Mouse (Mus musculus): ENCODE data around the gene Map1lc3b. TPM values are rescaled to one million over a fixed set of nuclear protein-coding genes. Genes with fewer than 3 reads are reported as not detected.

Gene Map1lc3b
- polyA plus RNA-seq, 1 experiment from 2014 or later: 440 TPM

- Histone ChIP-seq H3K4me2 (ENCODE audit: low read length) (no peak overlapping the region), H3K9me3 (ENCODE audit: control insufficient read depth, low read length) (no peaks in the 10 kb centered on the region), H3K27me3 (ENCODE audit: control insufficient read depth, insufficient read depth, low read length) (no peaks in the 10 kb centered on the region), H3K36me3 (ENCODE audit: control insufficient read depth, insufficient read depth, low read length) (peaks cover 64% of the 10 kb centered on the region), H3K27ac (replicated peaks; ENCODE audit: low read depth, low read length) (no peak overlapping the region), H3K9ac (replicated peaks; ENCODE audit: low read length) (no peak overlapping the region), H3K4me1 (ENCODE audit: control insufficient read depth, insufficient read depth, low read length) (no peaks in the 10 kb centered on the region), H3K4me3 (replicated peaks; ENCODE audit: low read depth, low read length) (no peak overlapping the region)
- DNase-seq (no peak), ATAC-seq (ENCODE audit: low FRiP score, low TSS enrichment) (no peak)
- 91% methylated on average over 9 of the region's 9 CpGs for WGBS
These were observed 37.7 kb upstream of the Map1lc3b start for GRCm38 (mm10) chr8:121552506-121552905.

DNA sequence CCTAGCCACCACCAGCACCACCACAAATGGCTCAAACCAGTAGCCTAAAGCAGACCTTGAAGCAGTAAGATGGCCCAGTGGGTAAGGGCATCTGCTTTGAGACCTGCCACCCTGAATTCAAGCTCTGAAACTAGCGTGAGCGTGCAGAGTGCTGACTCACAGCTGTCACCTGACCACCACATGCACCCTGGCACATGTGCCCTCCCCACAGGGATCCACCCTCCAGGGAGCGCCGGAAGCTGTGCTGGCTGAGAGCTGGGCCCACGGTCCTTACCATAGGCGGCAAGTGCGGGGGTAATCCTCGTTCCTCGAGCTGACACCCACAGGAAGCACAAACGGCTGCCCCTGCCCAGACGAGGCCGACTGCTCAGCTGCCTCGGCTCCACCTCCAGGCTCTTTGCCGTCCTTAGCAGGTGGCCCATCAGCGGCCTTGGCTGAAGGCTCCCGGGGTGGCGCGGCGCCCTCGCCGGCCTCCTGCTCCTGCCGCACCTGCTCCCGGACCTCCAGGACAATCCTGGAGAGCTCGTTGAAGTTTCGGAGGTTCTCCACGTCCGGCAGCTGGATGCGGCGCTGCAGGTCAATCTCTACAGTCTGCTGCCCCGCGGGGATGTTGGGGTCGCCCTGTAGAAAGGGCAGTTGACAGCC lies 36.2 kb upstream of the Map1lc3b start:
- 94% methylated on average over 32 of the region's 32 CpGs for WGBS
- Histone ChIP-seq H3K9me3 (ENCODE audit: control insufficient read depth, low read length) (no peaks in the 10 kb centered on the region), H3K4me2 (ENCODE audit: low read length) (no peak overlapping the region), H3K27me3 (ENCODE audit: control insufficient read depth, insufficient read depth, low read length) (no peaks in the 10 kb centered on the region), H3K4me1 (ENCODE audit: control insufficient read depth, insufficient read depth, low read length) (no peaks in the 10 kb centered on the region), H3K27ac (replicated peaks; ENCODE audit: low read depth, low read length) (no peak overlapping the region), H3K9ac (replicated peaks; ENCODE audit: low read length) (no peak overlapping the region), H3K36me3 (ENCODE audit: control insufficient read depth, insufficient read depth, low read length) (peaks cover 77% of the 10 kb centered on the region), H3K4me3 (replicated peaks; ENCODE audit: low read depth, low read length) (no peak overlapping the region)
- ATAC-seq (ENCODE audit: low FRiP score, low TSS enrichment): no peak
- no peak for DNase-seq

DNA sequence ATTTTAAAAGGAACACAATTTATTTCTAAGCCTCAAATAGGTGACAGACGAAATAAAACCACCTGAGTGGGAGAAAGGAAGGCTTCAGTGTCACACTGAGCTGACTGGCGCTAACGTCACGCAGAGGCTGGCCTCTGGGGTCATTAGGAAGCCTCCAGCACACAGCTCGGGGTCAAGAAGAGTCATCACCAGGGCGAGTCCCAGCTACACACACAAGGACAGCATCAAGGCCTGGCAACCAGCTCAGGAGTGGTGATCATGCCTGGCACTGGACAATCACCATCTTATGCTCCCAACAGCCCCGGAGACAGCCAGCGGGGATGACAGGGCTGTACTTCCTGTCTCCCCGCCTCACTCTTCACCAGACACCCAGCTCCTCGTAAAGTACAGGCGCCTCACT lies 32.4 kb upstream of the Map1lc3b start:
- no peak overlapping the region for H3K4me3 ChIP-seq (replicated peaks; ENCODE audit: low read depth, low read length)
- 91% methylated on average over 11 of the region's 11 CpGs for WGBS
- no peaks in the 10 kb centered on the region for H3K9me3 ChIP-seq (ENCODE audit: control insufficient read depth, low read length)
- ATAC-seq (ENCODE audit: low FRiP score, low TSS enrichment) (no peak), DNase-seq (no peak)
- H3K9ac ChIP-seq (replicated peaks; ENCODE audit: low read length): no peak overlapping the region
- H3K27me3 ChIP-seq (ENCODE audit: control insufficient read depth, insufficient read depth, low read length): no peaks in the 10 kb centered on the region
- H3K27ac ChIP-seq (replicated peaks; ENCODE audit: low read depth, low read length): no peak overlapping the region
- H3K36me3 ChIP-seq (ENCODE audit: control insufficient read depth, insufficient read depth, low read length): peaks cover 59% of the 10 kb centered on the region
- H3K4me1 ChIP-seq (ENCODE audit: control insufficient read depth, insufficient read depth, low read length): no peaks in the 10 kb centered on the region
- H3K4me2 ChIP-seq (ENCODE audit: low read length): no peak overlapping the region

- DNase-seq: no peak
These were observed 31.6 kb upstream of the Map1lc3b start for GRCm38 (mm10) chr8:121558538-121558937.

GRCm38 (mm10) chr8:121559801-121560200 lies 30.4 kb upstream of the Map1lc3b start:
- Histone ChIP-seq H3K4me3 (replicated peaks; ENCODE audit: low read depth, low read length) (no peak overlapping the region), H3K4me1 (ENCODE audit: control insufficient read depth, insufficient read depth, low read length) (no peaks in the 10 kb centered on the region), H3K9ac (replicated peaks; ENCODE audit: low read length) (no peak overlapping the region), H3K27ac (replicated peaks; ENCODE audit: low read depth, low read length) (no peak overlapping the region), H3K4me2 (ENCODE audit: low read length) (no peak overlapping the region), H3K27me3 (ENCODE audit: control insufficient read depth, insufficient read depth, low read length) (no peaks in the 10 kb centered on the region), H3K36me3 (ENCODE audit: control insufficient read depth, insufficient read depth, low read length) (peaks cover 38% of the 10 kb centered on the region), H3K9me3 (ENCODE audit: control insufficient read depth, low read length) (no peaks in the 10 kb centered on the region)
- 94% methylated on average over 12 of the region's 12 CpGs for WGBS
- DNase-seq (no peak), ATAC-seq (ENCODE audit: low FRiP score, low TSS enrichment) (no peak)

More at GRCm38 (mm10) chr8:121558538-121558937, 31.6 kb upstream of the Map1lc3b start:
- ATAC-seq (ENCODE audit: low FRiP score, low TSS enrichment): no peak
- H3K4me2 ChIP-seq (ENCODE audit: low read length): no peak overlapping the region
- H3K36me3 ChIP-seq (ENCODE audit: control insufficient read depth, insufficient read depth, low read length): peaks cover 51% of the 10 kb centered on the region
- H3K4me1 ChIP-seq (ENCODE audit: control insufficient read depth, insufficient read depth, low read length): no peaks in the 10 kb centered on the region
- no peaks in the 10 kb centered on the region for H3K9me3 ChIP-seq (ENCODE audit: control insufficient read depth, low read length)
- no peak overlapping the region for H3K4me3 ChIP-seq (replicated peaks; ENCODE audit: low read depth, low read length)
- H3K27me3 ChIP-seq (ENCODE audit: control insufficient read depth, insufficient read depth, low read length): no peaks in the 10 kb centered on the region
- H3K27ac ChIP-seq (replicated peaks; ENCODE audit: low read depth, low read length): no peak overlapping the region
- no peak overlapping the region for H3K9ac ChIP-seq (replicated peaks; ENCODE audit: low read length)
- 93% methylated on average over 16 of the region's 16 CpGs for WGBS

DNA sequence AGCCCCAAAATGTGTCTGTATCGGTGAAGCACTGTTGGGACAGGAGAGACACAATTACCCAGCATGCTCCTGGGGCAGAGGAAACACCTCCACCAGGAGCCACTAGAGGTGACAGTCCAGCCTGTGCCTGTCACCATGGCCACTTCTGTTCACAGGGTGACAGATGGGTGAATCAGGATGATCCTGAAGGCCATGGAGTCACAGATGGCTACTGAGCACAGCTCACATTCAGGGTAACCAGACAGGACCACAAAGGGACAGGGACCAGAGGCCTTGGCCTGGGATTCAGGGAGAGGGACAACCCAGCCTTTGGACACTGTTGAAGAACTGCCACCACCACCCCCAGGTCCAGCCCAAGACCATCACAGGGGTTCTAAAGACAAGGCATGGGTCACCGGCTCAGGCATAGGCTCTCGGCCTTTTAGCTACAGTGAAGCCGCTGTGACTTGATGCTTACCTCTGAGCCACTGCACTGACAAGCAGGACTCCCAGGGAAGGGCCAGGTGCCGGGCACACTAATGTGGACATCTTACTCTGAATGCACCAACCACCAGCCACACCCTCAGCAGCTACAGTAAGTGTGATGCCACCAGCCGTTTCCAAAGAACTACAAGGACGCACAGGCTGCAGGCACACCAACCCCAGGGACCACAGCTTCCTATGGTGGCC lies 29.6 kb upstream of the Map1lc3b start:
- Histone ChIP-seq H3K9ac (replicated peaks; ENCODE audit: low read length) (no peak overlapping the region), H3K27me3 (ENCODE audit: control insufficient read depth, insufficient read depth, low read length) (no peaks in the 10 kb centered on the region), H3K36me3 (ENCODE audit: control insufficient read depth, insufficient read depth, low read length) (peaks cover 31% of the 10 kb centered on the region), H3K9me3 (ENCODE audit: control insufficient read depth, low read length) (no peaks in the 10 kb centered on the region), H3K4me2 (ENCODE audit: low read length) (no peak overlapping the region), H3K4me1 (ENCODE audit: control insufficient read depth, insufficient read depth, low read length) (no peaks in the 10 kb centered on the region), H3K27ac (replicated peaks; ENCODE audit: low read depth, low read length) (no peak overlapping the region), H3K4me3 (replicated peaks; ENCODE audit: low read depth, low read length) (no peak overlapping the region)
- 92% methylated on average over 7 of the region's 7 CpGs for WGBS
- ATAC-seq (ENCODE audit: low FRiP score, low TSS enrichment) (no peak), DNase-seq (no peak)

DNA sequence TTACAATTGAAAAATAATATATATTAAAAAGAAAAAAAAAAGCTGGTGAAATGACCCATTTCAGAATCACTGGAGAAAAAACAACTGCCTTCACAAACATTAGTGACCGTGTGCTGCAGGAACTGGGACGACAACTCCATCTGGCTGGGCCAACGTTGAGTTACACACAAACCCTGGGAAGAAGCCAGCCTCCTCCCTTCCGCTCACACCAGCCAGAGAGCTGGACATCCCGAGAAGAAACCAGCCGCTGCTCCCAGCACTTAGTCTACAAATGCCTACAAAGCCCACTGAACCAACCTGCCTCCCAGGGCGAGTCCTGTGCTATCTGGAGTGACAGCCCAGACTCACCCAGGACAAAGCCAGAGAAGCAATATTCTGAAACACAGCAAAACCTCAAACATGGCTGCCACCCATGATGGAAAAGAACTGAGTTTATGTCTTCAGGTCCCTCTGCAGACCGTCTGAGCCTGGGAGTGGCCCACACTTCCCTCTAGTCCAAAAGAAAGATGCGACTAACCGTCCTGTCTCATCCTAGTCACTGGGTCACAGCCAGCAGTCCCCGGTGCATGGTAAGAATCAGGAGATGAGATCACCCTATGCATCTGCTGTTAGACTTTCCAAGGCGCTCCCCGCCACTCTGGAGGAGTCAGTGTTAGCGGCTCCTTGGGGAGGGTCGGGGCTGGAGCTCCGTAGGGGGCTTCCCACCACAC lies 28.4 kb upstream of the Map1lc3b start:
- DNase-seq (no peak), ATAC-seq (ENCODE audit: low FRiP score, low TSS enrichment) (no peak)
- Histone ChIP-seq H3K9me3 (ENCODE audit: control insufficient read depth, low read length) (no peaks in the 10 kb centered on the region), H3K4me2 (ENCODE audit: low read length) (no peak overlapping the region), H3K4me1 (ENCODE audit: control insufficient read depth, insufficient read depth, low read length) (no peaks in the 10 kb centered on the region), H3K27ac (replicated peaks; ENCODE audit: low read depth, low read length) (no peak overlapping the region), H3K9ac (replicated peaks; ENCODE audit: low read length) (no peak overlapping the region), H3K4me3 (replicated peaks; ENCODE audit: low read depth, low read length) (no peak overlapping the region), H3K36me3 (ENCODE audit: control insufficient read depth, insufficient read depth, low read length) (peaks cover 33% of the 10 kb centered on the region), H3K27me3 (ENCODE audit: control insufficient read depth, insufficient read depth, low read length) (no peaks in the 10 kb centered on the region)
- 88% methylated on average over 16 of the region's 16 CpGs for WGBS

DNA sequence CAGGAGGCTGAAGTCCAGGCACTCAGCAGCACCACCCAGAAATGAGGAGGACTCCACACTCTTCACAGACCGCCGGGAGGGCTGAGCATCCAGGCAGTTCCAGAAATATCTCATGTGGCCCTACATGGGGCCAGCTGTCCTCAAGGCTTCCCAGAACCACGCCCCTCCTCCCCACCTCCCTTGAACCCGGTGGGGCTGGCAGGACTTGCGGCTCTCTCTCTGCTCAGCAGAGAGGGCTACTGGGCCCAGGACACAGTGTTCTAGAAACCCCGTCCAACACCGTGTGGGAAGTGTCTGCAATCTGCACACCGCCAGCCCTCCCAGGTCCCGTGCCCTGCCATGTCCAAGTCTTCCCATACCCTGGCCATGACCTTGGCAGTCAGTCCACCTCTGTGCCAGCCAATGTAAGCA lies 27.2 kb upstream of the Map1lc3b start:
- ATAC-seq (ENCODE audit: low FRiP score, low TSS enrichment) (no peak), DNase-seq (no peak)
- no peak overlapping the region for H3K4me3 ChIP-seq (replicated peaks; ENCODE audit: low read depth, low read length)
- H3K27ac ChIP-seq (replicated peaks; ENCODE audit: low read depth, low read length): no peak overlapping the region
- WGBS: 80% methylated on average over 9 of the region's 9 CpGs
- no peak overlapping the region for H3K9ac ChIP-seq (replicated peaks; ENCODE audit: low read length)
- no peaks in the 10 kb centered on the region for H3K4me1 ChIP-seq (ENCODE audit: control insufficient read depth, insufficient read depth, low read length)
- no peaks in the 10 kb centered on the region for H3K27me3 ChIP-seq (ENCODE audit: control insufficient read depth, insufficient read depth, low read length)
- H3K4me2 ChIP-seq (ENCODE audit: low read length): no peak overlapping the region
- H3K36me3 ChIP-seq (ENCODE audit: control insufficient read depth, insufficient read depth, low read length): peaks cover 30% of the 10 kb centered on the region
- H3K9me3 ChIP-seq (ENCODE audit: control insufficient read depth, low read length): no peaks in the 10 kb centered on the region

All from midbrain, embryonic 14.5 days (tissue).